Mouse (Mus musculus) embryo, embryonic 9.5 days (tissue): ENCODE data around the gene Ihh.

Experiments
- DNase-seq: peaks from one replicate; pipeline ENCODE4 v3.0.0-alpha.2; 2017; ENCODE audit errors: extremely low spot score

The Ihh gene

GRCm38 (mm10) chr1:74947986-74948670, 3.3 kb downstream of the Ihh start:
- DNase-seq: peak; percentile 42

- no peak for DNase-seq
Observed at GRCm38 (mm10) chr1:74941651-74942360, 9.7 kb downstream of the Ihh start.

GRCm38 (mm10) chr1:74939762-74940161, 11.7 kb downstream of the Ihh start:
- DNase-seq: no peak

GRCm38 (mm10) chr1:74936221-74936830, 15.1 kb downstream of the Ihh start:
- no peak for DNase-seq

GRCm38 (mm10) chr1:74935402-74935801, 16.1 kb downstream of the Ihh start, which contains the start of gene Cfap65:
Gene Cfap65 (minus strand): TSS chr1:74935599.
- peak; percentile 50 for DNase-seq

GRCm38 (mm10) chr1:74927621-74928296, 23.7 kb downstream of the Ihh start:
- no peak for DNase-seq

- DNase-seq: no peak
Observed at GRCm38 (mm10) chr1:74926721-74927120, 24.8 kb downstream of the Ihh start.

GRCm38 (mm10) chr1:74924464-74924863, 27.0 kb downstream of the Ihh start:
- DNase-seq: no peak

- peak; percentile 39 for DNase-seq
Observed at GRCm38 (mm10) chr1:74915706-74916105, 35.8 kb downstream of the Ihh start.

GRCm38 (mm10) chr1:74902191-74902590, 49.3 kb downstream of the Ihh start:
- no peak for DNase-seq

GRCm38 (mm10) chr1:74901686-74902085, 49.8 kb downstream of the Ihh start:
- DNase-seq: peak; percentile 65

- DNase-seq: peak; percentile 31
Observed at GRCm38 (mm10) chr1:74900341-74901285, 50.9 kb downstream of the Ihh start.

- peak; percentile 27 for DNase-seq
Observed at GRCm38 (mm10) chr1:74898656-74899431, 52.6 kb downstream of the Ihh start.

- peak; percentile 11 for DNase-seq
Observed at GRCm38 (mm10) chr1:74897976-74898375, 53.5 kb downstream of the Ihh start.
